In genomic region chr9:109805596-109805995, GRCm38 (mm10) we compare ENCODE assay signal across 23 mouse cellular contexts. TPM values are rescaled to one million over a fixed set of nuclear protein-coding genes. Genes with fewer than 3 reads are reported as not detected.
A peak's percentile ranks its signal among the peaks of the same experiment; 100 is the strongest.
DNase-seq lines count a peak whose midpoint lies in the region; TF ChIP-seq lines count a peak whose summit lies in the region.
"Not testable (repeated sequence)": the region's sequence is repeated elsewhere in the genome, so short reads cannot be mapped to it uniquely, and the experiment has no call there.
"Had no signal": no experiment of that assay in that cellular context is flagged by ENCODE, and none has a peak within 500 bp of the region (broad histone marks: within the 10 kb centered on the region; RNA-seq: fewer than 3 reads in every experiment).

No protein-coding gene starts in this region.

- not testable (repeated sequence) for TF ChIP-seq CTCF in kidney, adult 2 months (conservative IDR thresholded peaks at IDR 0.05; ENCODE audit: insufficient read depth, insufficient read length, low read depth, low read length)

- not testable (repeated sequence) for H3K27me3 ChIP-seq in kidney, adult 2 months (replicated peaks; ENCODE audit: control insufficient read depth, insufficient read depth, low read length)

- peak; percentile 16 for DNase-seq in adrenal gland, adult 2 months
- peak; percentile 24 to 35 for DNase-seq in adrenal gland, postnatal 36 days
- peak; percentile 54 for DNase-seq in kidney, adult 2 months
- peak; percentile 4 to 18 for DNase-seq in kidney, adult 8-10 months
- DNase-seq in kidney, adult 9 months = peak; percentile 60
- peak; percentile 17 for DNase-seq in kidney, postnatal 14 days
- peak; percentile 18 to 31 for DNase-seq in kidney, postnatal 36 days

- not testable (repeated sequence) for H3K36me3 ChIP-seq in kidney, adult 2 months (ENCODE audit: control insufficient read depth, insufficient read depth, low read length)

- WGBS in kidney, adult 2 months = 38% methylated on average over 2 of the region's 2 CpGs

- H3K4me3 ChIP-seq in kidney, adult 2 months (ENCODE audit: insufficient read depth, low read depth, low read length) = not testable (repeated sequence)

- H3K4me1 ChIP-seq in kidney, adult 2 months (ENCODE audit: control insufficient read depth, insufficient read depth, low read length) = not testable (repeated sequence)

- TF ChIP-seq POLR2A in kidney, adult 2 months (IDR thresholded peaks at IDR 0.05; ENCODE audit: low read depth, low read length) = not testable (repeated sequence)

- H3K27ac ChIP-seq in kidney, adult 2 months (ENCODE audit: insufficient read depth, low read depth, low read length) = not testable (repeated sequence)

RNA-seq across cellular contexts. Expression of gene Spink8, which starts 6.5 kb away (rescaled TPM):
- 10 to 100 TPM; 15.2 to 33.6 TPM for total RNA-seq in adrenal gland, adult 2 months (2021)
- polyA plus RNA-seq in adrenal gland, adult 2 months (2012; rRNA removed) = not detected in 2 replicates
- total RNA-seq in adrenal gland, postnatal 36 days (2021) = 10 to 100 TPM; 13.1 to 21.8 TPM
- polyA plus RNA-seq in kidney, adult 2 months (2012; rRNA removed) = 32.8 and 35.6 TPM in 2 replicates
- total RNA-seq: CH12.LX, MEL had no signal
- polyA plus RNA-seq: activated CD4-positive, CD25-positive, alpha-beta regulatory T cell, adult 4 months; brain, embryonic 14.5 days; C2C12; CD4-positive, CD25-positive, alpha-beta regulatory T cell, adult 4 months; G1E; Patski had no signal

RNA-seq across cellular contexts. Expression of gene Fbxw27, which starts 15.1 kb away (rescaled TPM):
- total RNA-seq in adrenal gland, adult 2 months (2021) = not detected
- polyA plus RNA-seq in adrenal gland, adult 2 months (2012; rRNA removed) = not detected in 2 replicates
- not detected for total RNA-seq in adrenal gland, postnatal 36 days (2021)
- not detected in 2 replicates for polyA plus RNA-seq in kidney, adult 2 months (2012; rRNA removed)
- total RNA-seq: adrenal gland, adult 18-20 months; adrenal gland, adult 8-10 months; adrenal gland, postnatal 10 days; adrenal gland, postnatal 14 days; adrenal gland, postnatal 25 days; adrenal gland, postnatal 4 days; CH12.LX; ES-E14; MEL had no signal
- polyA plus RNA-seq: activated CD4-positive, CD25-positive, alpha-beta regulatory T cell, adult 4 months; C2C12; CD4-positive, CD25-positive, alpha-beta regulatory T cell, adult 4 months; G1E; Patski had no signal

RNA-seq across cellular contexts. Expression of gene Nme6, which starts 27.0 kb away (rescaled TPM):
- 10 to 100 TPM; 19.0 to 20.7 TPM for total RNA-seq in adrenal gland, adult 2 months (2021)
- 9.3 and 10.9 TPM in 2 replicates for polyA plus RNA-seq in adrenal gland, adult 2 months (2012; rRNA removed)
- total RNA-seq in adrenal gland, postnatal 36 days (2021) = 10 to 100 TPM; 19.3 to 21.1 TPM
- 36.5 and 38.6 TPM in 2 replicates for polyA plus RNA-seq in kidney, adult 2 months (2012; rRNA removed)

RNA-seq across cellular contexts. Expression of gene Camp, which starts 43.8 kb away (rescaled TPM):
- under 1 TPM; 0.52 to 0.69 TPM for total RNA-seq in adrenal gland, adult 2 months (2021)
- polyA plus RNA-seq in adrenal gland, adult 2 months (2012; rRNA removed) = 0.71 TPM in 1 of 2 replicates, not detected in the other
- under 1 TPM in 1 of 2 experiments, not detected in 1; 0.56 TPM for total RNA-seq in adrenal gland, postnatal 36 days (2021)
- not detected in 2 replicates for polyA plus RNA-seq in kidney, adult 2 months (2012; rRNA removed)
- total RNA-seq: adrenal gland, adult 8-10 months; adrenal gland, postnatal 25 days; CH12.LX; ES-E14; G1E; MEL had no signal
- polyA plus RNA-seq: activated CD4-positive, CD25-positive, alpha-beta regulatory T cell, adult 4 months; C2C12; CD4-positive, CD25-positive, alpha-beta regulatory T cell, adult 4 months; Patski had no signal

RNA-seq across cellular contexts. Expression of gene Fbxw26, which starts 59.7 kb away (rescaled TPM):
- total RNA-seq in adrenal gland, adult 2 months (2021) = not detected
- polyA plus RNA-seq in adrenal gland, adult 2 months (2012; rRNA removed) = not detected in 2 replicates
- total RNA-seq in adrenal gland, postnatal 36 days (2021) = not detected
- polyA plus RNA-seq in kidney, adult 2 months (2012; rRNA removed) = not detected in 2 replicates
- total RNA-seq: adrenal gland, adult 18-20 months; adrenal gland, adult 8-10 months; adrenal gland, postnatal 10 days; adrenal gland, postnatal 14 days; adrenal gland, postnatal 25 days; adrenal gland, postnatal 4 days; CH12.LX; ES-E14; MEL had no signal
- polyA plus RNA-seq: activated CD4-positive, CD25-positive, alpha-beta regulatory T cell, adult 4 months; C2C12; CD4-positive, CD25-positive, alpha-beta regulatory T cell, adult 4 months; cerebellum, adult 2 months; G1E; Patski had no signal
